Mouse (Mus musculus) thymus, adult 2 months (tissue): Measurements from ENCODE around the gene Sf3b2. TPM values are rescaled to one million over a fixed set of nuclear protein-coding genes. Genes with fewer than 3 reads are reported as not detected.
A peak's percentile ranks its signal among the peaks of the same experiment; 100 is the strongest.

Experiments
- DNase-seq: peaks from one replicate; pipeline ENCODE4 v3.0.0; 2021
- H3K27ac ChIP-seq: fragments of 200-500 bp; 2 replicates; pipeline ENCODE4 v1.5.1; 2012; ENCODE audit warnings: low read length, control low read depth; ENCODE audit not compliant: control insufficient read depth, insufficient read depth
- H3K27me3 ChIP-seq: fragments of 200-500 bp; 2 replicates; pipeline ENCODE4 v1.6.1; 2012; ENCODE audit warnings: mild to moderate bottlenecking, low read length, moderate library complexity, mixed read lengths; ENCODE audit not compliant: control insufficient read depth, insufficient read depth
- H3K36me3 ChIP-seq: fragments of 200-500 bp; 2 replicates; pipeline ENCODE4 v1.6.1; 2012; ENCODE audit warnings: mild to moderate bottlenecking, low read length, moderate library complexity; ENCODE audit not compliant: control insufficient read depth, insufficient read depth
- H3K4me1 ChIP-seq: fragments of 200-500 bp; replicated peaks from 2 replicates; pipeline ENCODE4 v1.6.1; 2012; ENCODE audit warnings: low read length; ENCODE audit not compliant: control insufficient read depth, insufficient read depth
- H3K4me3 ChIP-seq: fragments of 200-500 bp; 2 replicates; pipeline ENCODE4 v1.5.1; 2012; ENCODE audit warnings: mild to moderate bottlenecking, low read length, control low read depth, moderate library complexity; ENCODE audit not compliant: control insufficient read depth, insufficient read depth
- CTCF ChIP-seq: fragments of 200-500 bp; IDR thresholded peaks from 2 replicates; pipeline ENCODE4 v1.5.1; 2012; ENCODE audit warnings: mild to moderate bottlenecking, control low read depth, low read length, moderate library complexity, borderline replicate concordance; ENCODE audit not compliant: control insufficient read depth, poor library complexity, insufficient read depth; ENCODE audit errors: extremely low read depth
- POLR2A ChIP-seq: fragments of 200-500 bp; IDR thresholded peaks from 2 replicates; pipeline ENCODE4 v1.6.1; 2012; ENCODE audit warnings: mild to moderate bottlenecking, low read length, control low read depth, moderate library complexity; ENCODE audit not compliant: control insufficient read depth, poor library complexity, insufficient read depth; ENCODE audit errors: extremely low read depth
- WGBS: fragments of 180-500 bp; shearing (Covaris S2); methylation state at CpG from one replicate; pipeline ENCODE4 v1.1.7; 2018; 5-methylcytosine and 5-hydroxymethylcytosine counted together
- polyA plus RNA-seq: library from polyadenylated mRNA; depleted of rRNA; stranded (reverse); fragments of >200 nt; gene quantifications from 2 replicates; pipeline ENCODE4 v1.2.3, GENCODE M21; 2012

Gene Sf3b2
- polyA plus RNA-seq, 1 experiment = 213 TPM

DNA sequence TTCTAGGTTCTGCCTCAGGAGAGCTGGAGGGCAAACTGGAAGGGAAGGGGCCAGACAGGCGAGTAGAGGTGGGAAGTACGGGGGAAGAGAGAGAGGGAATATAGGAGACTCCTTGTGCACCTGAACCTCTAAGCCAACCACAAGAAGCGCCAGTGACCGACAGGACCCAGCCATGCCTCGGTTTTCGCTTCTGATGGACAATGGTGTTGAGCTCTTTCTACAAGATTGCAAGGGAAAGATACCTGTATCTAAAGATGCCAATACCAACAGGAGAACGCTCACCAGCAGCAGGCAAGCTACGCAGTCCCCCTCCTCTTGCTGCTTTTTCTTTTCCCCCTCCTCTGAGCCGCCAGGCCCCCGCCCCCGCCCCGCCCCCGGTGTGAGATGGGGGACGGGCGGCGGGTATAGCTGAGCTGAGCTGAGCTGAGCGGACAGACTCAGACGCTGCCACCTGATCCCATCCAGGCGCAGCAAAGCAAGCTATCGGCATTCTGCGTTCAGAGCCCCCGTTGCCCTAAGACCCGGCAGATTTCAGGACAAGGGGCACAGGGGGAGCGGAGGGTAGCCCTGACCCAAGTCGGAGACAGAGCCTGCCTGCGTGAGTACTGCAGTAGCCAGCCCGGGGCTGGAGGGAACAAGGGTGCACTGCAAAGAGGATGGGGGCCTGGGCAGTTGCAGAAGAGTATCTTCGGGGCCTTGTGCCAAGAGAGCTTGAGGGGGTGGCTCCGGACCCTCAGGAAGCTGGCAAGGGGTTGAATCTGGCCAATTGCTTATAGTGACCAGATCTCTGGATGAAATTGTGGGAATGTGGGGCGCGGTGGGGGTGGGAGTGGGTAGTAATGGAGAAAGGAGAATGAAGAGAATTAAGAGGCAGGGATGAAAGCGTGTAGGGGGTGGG, 2.9 kb upstream of the Sf3b2 start, which contains the start of gene Gal3st3:
Gene Gal3st3 (plus strand): TSS at position 429 of the 898 bp plus-strand sequence.
- Histone ChIP-seq H3K36me3 (no peaks in the 10 kb centered on the region; the same call in 1 of the 2 replicates), H3K27me3 (no peaks in the 10 kb centered on the region), H3K4me1 (peaks cover 6% of the 10 kb centered on the region), H3K27ac (no peak within 1 kb of the TSS), H3K4me3 (no peak within 1 kb of the TSS)
- no peak for DNase-seq
- WGBS = 58% methylated on average over 32 of the region's 32 CpGs
- no peak for TF ChIP-seq POLR2A
- TF ChIP-seq CTCF = no peak

DNA sequence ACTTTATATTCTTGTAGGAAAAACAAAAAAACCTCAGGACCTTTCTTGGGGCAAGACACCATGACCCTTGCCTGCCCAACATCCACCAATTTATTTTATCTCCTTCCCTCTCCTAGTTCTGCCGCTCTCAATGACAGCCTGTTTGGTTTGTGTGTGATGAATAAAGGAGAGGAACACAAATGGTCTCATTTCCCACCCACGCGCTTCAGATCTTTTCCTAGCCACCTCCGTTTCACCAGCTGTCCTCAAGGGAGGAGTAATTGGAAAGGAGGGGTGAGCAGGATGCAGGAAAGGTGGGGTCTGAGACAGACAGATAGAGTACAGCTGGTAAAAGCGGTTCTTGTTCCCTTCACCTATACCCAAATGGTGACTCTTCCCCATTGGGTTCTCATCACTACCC, 1.4 kb upstream of the Sf3b2 start:
- no peak overlapping the region for H3K27ac ChIP-seq
- H3K4me1 ChIP-seq = peaks cover 6% of the 10 kb centered on the region
- peaks cover 7% of the 10 kb centered on the region for H3K36me3 ChIP-seq
- no peak overlapping the region for H3K4me3 ChIP-seq
- 88% methylated on average over 5 of the region's 5 CpGs for WGBS
- no peaks in the 10 kb centered on the region for H3K27me3 ChIP-seq
- DNase-seq = no peak
- no peak for TF ChIP-seq CTCF
- no peak for TF ChIP-seq POLR2A

GRCm38 (mm10) chr19:5295736-5296075, 451 bp upstream of the Sf3b2 start:
- Histone ChIP-seq H3K4me1 (peaks cover 6% of the 10 kb centered on the region), H3K27ac (peak overlapping the region; percentile 80), H3K27me3 (no peaks in the 10 kb centered on the region), H3K36me3 (peaks cover 15% of the 10 kb centered on the region), H3K4me3 (peak overlapping the region; percentile 50)
- under 1% methylated on average over 13 of the region's 13 CpGs for WGBS
- TF ChIP-seq POLR2A (no peak), CTCF (no peak)
- no peak for DNase-seq

DNA sequence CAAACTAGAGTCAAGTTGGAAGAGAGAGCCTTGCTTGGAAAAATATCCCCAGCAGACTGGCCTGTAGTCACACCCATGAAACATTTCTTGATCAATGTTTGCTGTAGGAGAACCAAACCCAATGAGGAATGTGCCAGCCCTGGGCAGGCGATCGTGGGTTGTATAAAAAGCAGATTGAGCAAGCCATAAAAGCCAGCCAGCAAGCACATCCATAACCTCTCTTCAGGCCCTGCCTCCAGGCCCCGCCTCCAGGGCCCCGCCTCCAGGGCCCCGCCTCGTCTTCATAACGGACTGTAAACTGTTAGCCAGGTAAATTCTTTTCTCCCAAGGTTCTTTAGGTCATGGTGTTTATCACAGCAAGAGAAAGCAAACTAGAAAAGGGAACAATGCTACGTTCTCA, 16.9 kb downstream of the Sf3b2 start:
- Histone ChIP-seq H3K27me3 (no peaks in the 10 kb centered on the region), H3K36me3 (peaks cover 64% of the 10 kb centered on the region), H3K27ac (no peak overlapping the region), H3K4me1 (peaks cover 11% of the 10 kb centered on the region), H3K4me3 (no peak overlapping the region)
- TF ChIP-seq CTCF (no peak), POLR2A (no peak)
- WGBS = 91% methylated on average over 8 of the region's 8 CpGs
- DNase-seq = no peak

GRCm38 (mm10) chr19:5277140-5277539, 18.1 kb downstream of the Sf3b2 start:
- Histone ChIP-seq H3K36me3 (peaks cover 53% of the 10 kb centered on the region), H3K4me3 (no peak overlapping the region), H3K4me1 (peaks cover 14% of the 10 kb centered on the region), H3K27me3 (no peaks in the 10 kb centered on the region), H3K27ac (no peak overlapping the region)
- no peak for TF ChIP-seq CTCF
- TF ChIP-seq POLR2A = no peak
- DNase-seq = no peak
- 95% methylated on average over 3 of the region's 3 CpGs for WGBS

DNA sequence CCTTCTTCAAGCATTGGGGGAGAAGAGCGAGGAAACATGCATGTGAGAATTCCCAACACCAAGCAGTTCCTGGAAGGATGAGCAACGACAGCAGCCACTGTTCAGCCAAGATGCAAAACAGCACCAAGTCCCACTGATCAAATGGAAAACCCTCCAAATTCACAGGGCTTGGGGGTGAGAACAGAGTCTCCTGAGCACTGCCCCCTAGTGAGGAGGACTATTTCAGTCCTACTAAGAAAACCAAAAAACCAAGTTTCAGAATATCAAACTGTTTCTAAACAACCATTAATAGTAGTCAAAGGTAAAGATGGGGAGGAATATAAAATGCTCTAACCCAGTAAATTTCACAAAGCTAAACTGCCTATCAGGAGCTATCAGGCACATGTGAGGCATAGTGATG, 18.7 kb downstream of the Sf3b2 start:
- Histone ChIP-seq H3K4me1 (peaks cover 16% of the 10 kb centered on the region), H3K36me3 (peaks cover 50% of the 10 kb centered on the region), H3K27me3 (no peaks in the 10 kb centered on the region), H3K4me3 (no peak overlapping the region), H3K27ac (no peak overlapping the region)
- no peak for TF ChIP-seq POLR2A
- TF ChIP-seq CTCF = no peak
- DNase-seq = no peak
- WGBS = 94% methylated on average over 2 of the region's 2 CpGs
